Mouse (Mus musculus): ENCODE data around the gene Calm3.

Calm3 gene

GRCm38 (mm10) chr7:16890944-16891343 lies 33.0 kb downstream of the Calm3 start:
- peak; percentile 47 for DNase-seq (ENCODE audit: low read depth)

GRCm38 (mm10) chr7:16890536-16890935 lies 33.4 kb downstream of the Calm3 start:
- DNase-seq (ENCODE audit: low read depth) = no peak

- DNase-seq (ENCODE audit: low read depth) = no peak
These were observed 38.0 kb downstream of the Calm3 start for GRCm38 (mm10) chr7:16885905-16886304.

GRCm38 (mm10) chr7:16885271-16885776 lies 38.6 kb downstream of the Calm3 start:
- peak; percentile 42 for DNase-seq (ENCODE audit: low read depth)

GRCm38 (mm10) chr7:16884334-16884733 lies 39.6 kb downstream of the Calm3 start:
- DNase-seq (ENCODE audit: low read depth) = no peak

- no peak for DNase-seq (ENCODE audit: low read depth)
These were observed 40.8 kb downstream of the Calm3 start for GRCm38 (mm10) chr7:16883162-16883561.

GRCm38 (mm10) chr7:16880615-16881014 lies 43.3 kb downstream of the Calm3 start:
- DNase-seq (ENCODE audit: low read depth) = no peak

GRCm38 (mm10) chr7:16879796-16880547 lies 43.9 kb downstream of the Calm3 start:
- DNase-seq (ENCODE audit: low read depth) = no peak

GRCm38 (mm10) chr7:16877717-16878116 lies 46.2 kb downstream of the Calm3 start:
- peak; percentile 42 for DNase-seq (ENCODE audit: low read depth)

- peak; percentile 29 for DNase-seq (ENCODE audit: low read depth)
These were observed 47.3 kb downstream of the Calm3 start for GRCm38 (mm10) chr7:16876608-16877007.

GRCm38 (mm10) chr7:16876006-16876405 lies 47.9 kb downstream of the Calm3 start:
- peak; percentile 42 for DNase-seq (ENCODE audit: low read depth)

- DNase-seq (ENCODE audit: low read depth) = no peak
These were observed 48.6 kb downstream of the Calm3 start for GRCm38 (mm10) chr7:16875326-16875725.

GRCm38 (mm10) chr7:16875310-16875325 lies 48.8 kb downstream of the Calm3 start, which contains the start of gene Dact3:
TSS of gene Dact3 (plus strand) at chr7:16875317.
- no peak for DNase-seq (ENCODE audit: low read depth)

- DNase-seq (ENCODE audit: low read depth) = peak; percentile 100
These were observed 49.1 kb downstream of the Calm3 start for GRCm38 (mm10) chr7:16874756-16875309.

GRCm38 (mm10) chr7:16874190-16874589 lies 49.7 kb downstream of the Calm3 start:
- peak; percentile 91 for DNase-seq (ENCODE audit: low read depth)

- DNase-seq (ENCODE audit: low read depth) = peak; percentile 36
These were observed 50.5 kb downstream of the Calm3 start for GRCm38 (mm10) chr7:16873392-16873791.

- DNase-seq (ENCODE audit: low read depth) = no peak
These were observed 51.4 kb downstream of the Calm3 start for GRCm38 (mm10) chr7:16872478-16872877.

- no peak for DNase-seq (ENCODE audit: low read depth)
These were observed 52.3 kb downstream of the Calm3 start for GRCm38 (mm10) chr7:16871600-16871999.

GRCm38 (mm10) chr7:16869497-16869896 lies 54.4 kb downstream of the Calm3 start:
- DNase-seq (ENCODE audit: low read depth) = no peak

GRCm38 (mm10) chr7:16867488-16867887 lies 56.4 kb downstream of the Calm3 start:
- DNase-seq (ENCODE audit: low read depth) = no peak
